Mouse (Mus musculus) brain, embryonic 14.5 days (tissue): Measurements from ENCODE around the gene Mkrn2os.

Experiments
- CTCF ChIP-seq: fragments of 200-500 bp; IDR thresholded peaks from 2 replicates; pipeline ENCODE4 v1.5.1; 2012; ENCODE audit warnings: inconsistent platforms, mild to moderate bottlenecking, moderate library complexity, borderline replicate concordance; ENCODE audit not compliant: insufficient read depth, insufficient read length; ENCODE audit errors: extremely low read depth
- POLR2A ChIP-seq: fragments of 200-500 bp; IDR thresholded peaks from 2 replicates; pipeline ENCODE4 v1.6.1; 2012; ENCODE audit warnings: mild to moderate bottlenecking, inconsistent platforms, borderline replicate concordance; ENCODE audit not compliant: poor library complexity, insufficient read depth, insufficient read length, severe bottlenecking; ENCODE audit errors: extremely low read depth

DNA sequence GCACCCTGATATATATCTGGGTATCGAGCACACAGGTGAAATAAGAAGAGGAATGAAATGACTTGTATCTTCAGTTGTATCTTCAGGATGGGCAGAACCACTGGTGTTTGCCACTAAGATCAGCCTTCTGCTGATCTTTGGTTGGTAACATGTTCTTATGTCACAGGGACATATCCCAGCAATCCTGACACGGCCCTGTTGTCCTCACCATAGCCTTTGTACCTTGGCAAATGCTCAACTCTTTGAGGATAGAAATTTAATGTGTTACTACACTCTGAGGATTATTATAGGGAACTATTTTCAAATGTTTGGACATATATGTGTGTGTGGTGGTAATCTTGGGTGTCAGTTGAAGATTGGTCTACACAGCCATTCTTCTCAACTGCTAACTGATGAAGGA, 34.2 kb downstream of the Mkrn2os start:
- TF ChIP-seq CTCF (no peak), POLR2A (no peak)
